Mouse (Mus musculus): ENCODE data around the gene Cacna1b. TPM values are rescaled to one million over a fixed set of nuclear protein-coding genes. Genes with fewer than 3 reads are reported as not detected.

Cacna1b gene
- polyA plus RNA-seq, 1 experiment from 2014 or later = 0.47 TPM

DNA sequence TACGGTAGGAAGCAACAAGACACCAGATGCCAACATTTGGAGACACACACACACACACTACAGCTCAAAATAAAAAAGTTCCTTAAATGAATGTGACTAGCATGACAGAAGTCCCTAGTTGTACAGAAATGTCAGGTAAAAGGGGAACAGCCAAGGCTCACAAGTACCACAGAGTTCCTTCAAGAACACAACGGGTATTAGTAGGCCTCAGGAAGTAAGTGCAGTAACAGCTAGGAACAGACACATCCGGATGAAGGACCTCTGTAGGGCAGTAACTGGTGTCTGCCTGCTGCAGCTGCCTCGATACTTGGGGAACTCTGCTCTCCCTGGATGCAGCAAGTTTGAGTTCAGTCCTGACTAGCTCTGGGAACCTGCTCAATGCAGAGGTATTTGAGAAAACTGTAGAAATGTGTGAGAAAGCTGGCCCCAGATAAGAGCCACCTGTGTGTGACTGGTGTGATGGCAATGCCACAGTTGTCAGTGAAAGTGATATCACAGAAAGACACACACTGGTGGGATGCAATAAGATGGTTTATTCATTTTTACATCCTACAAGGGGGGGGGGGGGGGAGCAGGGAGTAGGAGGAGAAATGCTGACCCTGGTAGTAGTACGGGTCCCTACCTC is 34.0 kb upstream of the Cacna1b start:
- WGBS = 90% methylated on average over 5 of the region's 5 CpGs
- TF ChIP-seq CTCF (IDR thresholded peaks at IDR 0.05; ENCODE audit: low read depth) = no peak
- Histone ChIP-seq H3K4me1 (replicated peaks; ENCODE audit: control insufficient read depth, insufficient read depth, low read length) (no peaks in the 10 kb centered on the region), H3K27me3 (replicated peaks; ENCODE audit: control insufficient read depth, insufficient read depth, low read length) (no peaks in the 10 kb centered on the region), H3K36me3 (ENCODE audit: control insufficient read depth, insufficient read depth) (peaks cover 85% of the 10 kb centered on the region), H3K9ac (ENCODE audit: low read depth, low read length) (no peak overlapping the region), H3K9me3 (ENCODE audit: control insufficient read depth) (no peaks in the 10 kb centered on the region), H3K4me3 (ENCODE audit: low read depth, low read length) (no peak overlapping the region), H3K27ac (ENCODE audit: low read depth, low read length) (no peak overlapping the region), H3K4me2 (replicated peaks; ENCODE audit: low read depth) (no peak overlapping the region)
- no peak for ATAC-seq

DNA sequence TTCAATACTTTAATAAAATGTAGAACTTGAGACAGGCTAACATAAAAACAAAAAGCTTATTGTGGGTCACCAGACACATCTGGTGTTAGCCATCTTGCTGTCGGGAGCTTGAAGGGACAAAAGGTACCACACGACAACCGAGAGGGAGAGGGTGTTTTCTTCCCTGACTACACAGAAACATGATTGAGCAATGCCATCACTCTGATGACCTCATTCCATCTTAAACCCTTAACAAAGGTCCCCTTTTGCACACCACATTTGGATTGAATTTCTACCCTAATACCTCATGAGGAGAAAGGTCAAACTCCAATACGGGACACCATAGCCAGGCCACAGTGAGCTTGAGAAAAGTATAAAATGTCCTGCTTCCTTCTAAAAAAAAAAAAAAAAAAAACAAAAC is 24.3 kb upstream of the Cacna1b start:
- WGBS = 82% methylated on average over 4 of the region's 4 CpGs

DNA sequence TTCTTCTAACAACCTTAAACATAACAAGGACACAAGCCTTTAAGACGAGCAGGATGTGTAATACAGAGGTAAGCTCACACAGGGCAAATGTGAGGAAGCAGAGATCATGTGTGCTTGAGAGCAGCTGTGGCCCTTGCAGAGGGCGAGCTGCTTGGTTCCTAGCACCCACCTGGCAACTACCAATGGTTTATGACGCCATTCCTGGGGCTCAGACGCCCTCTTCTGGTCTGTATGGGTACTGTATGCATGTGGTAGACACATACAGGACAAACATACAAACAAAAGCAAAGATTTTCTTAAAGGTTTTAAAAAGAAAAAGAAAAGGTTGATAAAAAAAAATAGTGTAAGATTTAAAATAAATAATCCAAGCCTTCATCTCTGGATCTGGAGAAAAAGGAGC is 18.3 kb upstream of the Cacna1b start:
- no peaks in the 10 kb centered on the region for H3K36me3 ChIP-seq (ENCODE audit: control insufficient read depth, insufficient read depth)
- H3K4me2 ChIP-seq (replicated peaks; ENCODE audit: low read depth) = no peak overlapping the region
- H3K27me3 ChIP-seq (replicated peaks; ENCODE audit: control insufficient read depth, insufficient read depth, low read length) = no peaks in the 10 kb centered on the region
- H3K9me3 ChIP-seq (ENCODE audit: control insufficient read depth) = no peaks in the 10 kb centered on the region
- H3K27ac ChIP-seq (ENCODE audit: low read depth, low read length) = no peak overlapping the region
- H3K9ac ChIP-seq (ENCODE audit: low read depth, low read length) = no peak overlapping the region
- no peak for ATAC-seq
- no peaks in the 10 kb centered on the region for H3K4me1 ChIP-seq (replicated peaks; ENCODE audit: control insufficient read depth, insufficient read depth, low read length)
- WGBS = 56% methylated on average over 4 of the region's 4 CpGs
- no peak overlapping the region for H3K4me3 ChIP-seq (ENCODE audit: low read depth, low read length)
- peak; percentile 32 for TF ChIP-seq CTCF (IDR thresholded peaks at IDR 0.05; ENCODE audit: low read depth)

More for the DNA sequence above, 24.3 kb upstream of the Cacna1b start:
- no peak overlapping the region for H3K27ac ChIP-seq (ENCODE audit: low read depth, low read length)
- H3K4me2 ChIP-seq (replicated peaks; ENCODE audit: low read depth) = no peak overlapping the region
- H3K4me1 ChIP-seq (replicated peaks; ENCODE audit: control insufficient read depth, insufficient read depth, low read length) = no peaks in the 10 kb centered on the region
- H3K36me3 ChIP-seq (ENCODE audit: control insufficient read depth, insufficient read depth) = peaks cover 20% of the 10 kb centered on the region
- no peak for TF ChIP-seq CTCF (IDR thresholded peaks at IDR 0.05; ENCODE audit: low read depth)
- no peaks in the 10 kb centered on the region for H3K27me3 ChIP-seq (replicated peaks; ENCODE audit: control insufficient read depth, insufficient read depth, low read length)
- no peaks in the 10 kb centered on the region for H3K9me3 ChIP-seq (ENCODE audit: control insufficient read depth)
- H3K4me3 ChIP-seq (ENCODE audit: low read depth, low read length) = no peak overlapping the region
- no peak overlapping the region for H3K9ac ChIP-seq (ENCODE audit: low read depth, low read length)
- no peak for ATAC-seq

DNA sequence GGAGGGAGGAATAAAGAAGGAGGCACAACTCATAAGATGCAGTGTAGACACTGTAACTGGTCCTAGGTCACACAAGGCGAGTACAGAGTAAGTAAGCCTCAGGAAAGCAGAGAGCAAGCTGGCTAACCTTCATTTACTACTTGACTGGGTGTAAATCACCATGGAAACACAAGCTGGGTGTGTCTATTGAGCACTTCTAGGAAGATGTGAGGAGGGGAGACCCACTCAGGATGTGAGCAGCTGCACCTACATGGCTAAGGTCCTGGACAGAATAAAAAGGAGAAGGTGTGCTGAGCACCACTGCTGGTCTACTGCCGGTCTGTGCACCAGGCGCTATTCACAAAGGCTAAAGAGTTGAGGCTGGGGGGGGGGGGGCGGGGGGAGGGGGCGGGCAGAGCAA is 13.9 kb upstream of the Cacna1b start:
- H3K9me3 ChIP-seq (ENCODE audit: control insufficient read depth) = no peaks in the 10 kb centered on the region
- ATAC-seq = no peak
- H3K4me3 ChIP-seq (ENCODE audit: low read depth, low read length) = no peak overlapping the region
- no peaks in the 10 kb centered on the region for H3K27me3 ChIP-seq (replicated peaks; ENCODE audit: control insufficient read depth, insufficient read depth, low read length)
- H3K4me2 ChIP-seq (replicated peaks; ENCODE audit: low read depth) = no peak overlapping the region
- no peaks in the 10 kb centered on the region for H3K36me3 ChIP-seq (ENCODE audit: control insufficient read depth, insufficient read depth)
- 29% methylated on average over 4 of the region's 5 CpGs for WGBS
- no peak for TF ChIP-seq CTCF (IDR thresholded peaks at IDR 0.05; ENCODE audit: low read depth)
- H3K9ac ChIP-seq (ENCODE audit: low read depth, low read length) = no peak overlapping the region
- H3K27ac ChIP-seq (ENCODE audit: low read depth, low read length) = no peak overlapping the region
- H3K4me1 ChIP-seq (replicated peaks; ENCODE audit: control insufficient read depth, insufficient read depth, low read length) = no peaks in the 10 kb centered on the region

DNA sequence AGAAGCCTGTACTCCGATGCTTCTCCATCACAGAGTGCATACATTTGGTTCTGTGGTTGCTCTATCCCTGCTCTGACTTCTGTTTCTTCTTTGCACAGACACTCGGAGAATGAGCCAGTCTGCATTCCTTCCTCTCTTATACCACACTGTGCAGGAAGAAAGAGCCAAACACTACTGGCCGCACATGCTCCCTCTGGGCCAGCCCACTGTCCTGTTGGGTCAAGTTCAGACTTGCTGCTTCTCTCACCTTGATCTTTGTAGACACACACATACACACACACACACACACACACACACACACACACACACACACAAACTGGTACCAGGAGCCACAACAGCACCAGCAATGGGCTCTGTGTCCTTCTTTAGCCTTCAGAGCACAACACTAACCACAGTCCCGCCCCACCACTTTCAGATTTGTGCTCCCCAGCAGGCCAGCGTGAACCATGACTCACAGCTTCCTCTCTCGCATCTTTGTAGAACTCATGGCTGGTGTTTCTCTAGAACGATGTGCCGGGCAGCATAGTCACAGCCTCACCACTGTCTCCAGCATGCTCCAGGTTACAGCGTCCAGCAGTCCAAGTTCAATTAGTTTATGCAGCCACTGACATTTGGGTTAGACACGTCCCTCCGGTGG is 13.1 kb upstream of the Cacna1b start:
- 75% methylated on average over 11 of the region's 11 CpGs for WGBS
- Histone ChIP-seq H3K4me2 (replicated peaks; ENCODE audit: low read depth) (no peak overlapping the region), H3K4me3 (ENCODE audit: low read depth, low read length) (no peak overlapping the region), H3K9ac (ENCODE audit: low read depth, low read length) (no peak overlapping the region), H3K4me1 (replicated peaks; ENCODE audit: control insufficient read depth, insufficient read depth, low read length) (no peaks in the 10 kb centered on the region), H3K36me3 (ENCODE audit: control insufficient read depth, insufficient read depth) (no peaks in the 10 kb centered on the region), H3K9me3 (ENCODE audit: control insufficient read depth) (no peaks in the 10 kb centered on the region), H3K27ac (ENCODE audit: low read depth, low read length) (no peak overlapping the region), H3K27me3 (replicated peaks; ENCODE audit: control insufficient read depth, insufficient read depth, low read length) (no peaks in the 10 kb centered on the region)
- no peak for ATAC-seq
- no peak for TF ChIP-seq CTCF (IDR thresholded peaks at IDR 0.05; ENCODE audit: low read depth)

DNA sequence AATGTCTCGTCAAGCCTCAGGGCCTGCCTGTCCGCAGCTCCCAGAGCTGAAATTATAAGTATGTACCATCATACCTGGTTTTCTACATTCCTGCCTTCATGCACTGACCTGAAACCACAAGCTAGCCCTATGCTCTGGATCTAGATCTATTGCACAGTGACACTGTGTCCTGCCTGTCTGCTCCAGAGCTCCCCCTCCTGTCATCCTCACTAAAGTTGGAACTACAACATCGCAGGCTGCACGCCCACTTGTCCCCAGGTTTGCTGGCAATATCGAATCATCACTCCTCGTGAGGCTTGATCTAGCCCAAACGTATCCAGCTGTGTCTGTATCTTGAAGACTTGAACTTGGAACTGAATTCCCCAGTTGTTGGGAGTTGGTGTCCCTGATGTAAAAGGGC is 11.9 kb upstream of the Cacna1b start:
- peak; percentile 48 for TF ChIP-seq CTCF (IDR thresholded peaks at IDR 0.05; ENCODE audit: low read depth)
- Histone ChIP-seq H3K36me3 (ENCODE audit: control insufficient read depth, insufficient read depth) (no peaks in the 10 kb centered on the region), H3K4me2 (replicated peaks; ENCODE audit: low read depth) (no peak overlapping the region), H3K9ac (ENCODE audit: low read depth, low read length) (no peak overlapping the region), H3K9me3 (ENCODE audit: control insufficient read depth) (no peaks in the 10 kb centered on the region), H3K27ac (ENCODE audit: low read depth, low read length) (no peak overlapping the region), H3K27me3 (replicated peaks; ENCODE audit: control insufficient read depth, insufficient read depth, low read length) (no peaks in the 10 kb centered on the region), H3K4me1 (replicated peaks; ENCODE audit: control insufficient read depth, insufficient read depth, low read length) (no peaks in the 10 kb centered on the region), H3K4me3 (ENCODE audit: low read depth, low read length) (no peak overlapping the region)
- ATAC-seq = no peak
- 58% methylated on average over 7 of the region's 7 CpGs for WGBS

Data from intestine, postnatal 0 days (tissue).